Mouse (Mus musculus) gastrocnemius, postnatal 14 days (tissue): Measurements from ENCODE around the gene Git1. TPM values are rescaled to one million over a fixed set of nuclear protein-coding genes. Genes with fewer than 3 reads are reported as not detected.

ENCODE experiments used
- DNase-seq: peaks from one replicate; pipeline ENCODE4 v3.0.0; 2021; ENCODE audit warnings: mixed read lengths
- intact Hi-C: fragments of 180-260 bp; cut with DNase I; formaldehyde crosslinking; loops from one replicate; pipeline ENCODE4 v1.15.1; 2025; ENCODE audit warnings: low total_unique reads
- total RNA-seq, 2 experiments: library from RNA; stranded (reverse); gene quantifications; 2 replicates each; pipeline ENCODE4 v1.2.3; 2021

Git1 gene
- total RNA-seq, 2 experiments from 2014 or later: 23.0 to 25.9 TPM

DNA sequence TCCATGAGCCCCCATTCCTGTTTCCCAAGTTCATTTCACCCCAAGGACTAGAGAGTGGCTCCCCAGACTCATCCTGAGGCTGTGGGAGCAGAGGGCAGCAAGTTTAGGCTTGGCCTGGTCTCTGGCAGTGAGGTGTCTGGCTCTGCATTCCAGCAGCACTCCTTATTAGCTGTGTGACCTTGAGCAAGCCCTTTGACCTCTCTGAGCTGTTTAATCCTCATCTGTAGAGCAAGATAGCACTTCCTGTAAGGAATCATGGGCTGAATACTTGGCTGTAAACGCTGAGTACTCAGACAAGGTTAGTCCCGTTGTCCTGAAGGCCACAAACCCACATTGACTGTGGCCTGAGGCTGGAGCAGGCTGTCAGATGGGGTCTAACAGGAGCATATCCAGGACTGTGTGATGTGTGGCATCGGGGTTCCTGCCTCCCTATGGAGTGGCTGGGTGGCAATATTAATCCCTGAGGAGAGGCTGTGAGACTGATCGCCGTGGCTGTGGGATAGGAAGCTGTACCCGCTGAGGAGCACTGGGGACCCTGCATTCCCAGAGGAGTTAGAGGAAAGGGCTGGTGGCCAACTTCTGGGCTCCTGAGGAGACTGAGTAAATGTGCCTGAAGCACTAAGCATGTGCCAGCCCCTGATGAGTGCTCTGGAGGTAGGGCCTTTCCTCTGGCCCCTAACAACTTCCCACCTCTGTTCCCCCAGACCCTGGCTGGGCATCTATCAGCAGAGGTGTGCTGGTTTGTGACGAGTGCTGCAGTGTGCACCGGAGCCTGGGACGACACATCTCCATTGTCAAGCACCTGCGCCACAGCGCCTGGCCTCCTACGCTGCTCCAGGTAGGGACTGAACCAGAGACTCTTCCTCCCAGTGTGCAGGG is 5.1 kb downstream of the Git1 start:
- intact Hi-C loops: no loop called here
- DNase-seq: no peak

DNA sequence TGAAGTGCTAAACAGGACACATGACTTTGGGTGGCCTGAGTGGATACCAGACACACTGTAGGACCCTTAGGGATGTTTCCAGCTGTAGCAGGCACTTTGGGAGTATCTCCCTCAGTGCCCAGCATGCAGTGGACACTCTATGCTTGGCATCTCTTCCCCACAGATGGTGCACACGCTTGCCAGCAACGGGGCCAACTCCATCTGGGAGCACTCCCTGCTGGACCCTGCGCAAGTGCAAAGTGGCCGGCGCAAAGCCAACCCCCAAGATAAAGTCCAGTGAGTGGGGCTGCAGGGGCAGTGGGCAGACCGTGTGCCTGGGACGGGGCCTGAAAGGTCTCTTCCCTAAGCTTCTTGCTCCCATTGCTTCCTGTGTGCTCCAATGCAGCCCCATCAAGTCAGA is 6.0 kb downstream of the Git1 start:
- intact Hi-C loops: no loop called here
- DNase-seq: no peak

DNA sequence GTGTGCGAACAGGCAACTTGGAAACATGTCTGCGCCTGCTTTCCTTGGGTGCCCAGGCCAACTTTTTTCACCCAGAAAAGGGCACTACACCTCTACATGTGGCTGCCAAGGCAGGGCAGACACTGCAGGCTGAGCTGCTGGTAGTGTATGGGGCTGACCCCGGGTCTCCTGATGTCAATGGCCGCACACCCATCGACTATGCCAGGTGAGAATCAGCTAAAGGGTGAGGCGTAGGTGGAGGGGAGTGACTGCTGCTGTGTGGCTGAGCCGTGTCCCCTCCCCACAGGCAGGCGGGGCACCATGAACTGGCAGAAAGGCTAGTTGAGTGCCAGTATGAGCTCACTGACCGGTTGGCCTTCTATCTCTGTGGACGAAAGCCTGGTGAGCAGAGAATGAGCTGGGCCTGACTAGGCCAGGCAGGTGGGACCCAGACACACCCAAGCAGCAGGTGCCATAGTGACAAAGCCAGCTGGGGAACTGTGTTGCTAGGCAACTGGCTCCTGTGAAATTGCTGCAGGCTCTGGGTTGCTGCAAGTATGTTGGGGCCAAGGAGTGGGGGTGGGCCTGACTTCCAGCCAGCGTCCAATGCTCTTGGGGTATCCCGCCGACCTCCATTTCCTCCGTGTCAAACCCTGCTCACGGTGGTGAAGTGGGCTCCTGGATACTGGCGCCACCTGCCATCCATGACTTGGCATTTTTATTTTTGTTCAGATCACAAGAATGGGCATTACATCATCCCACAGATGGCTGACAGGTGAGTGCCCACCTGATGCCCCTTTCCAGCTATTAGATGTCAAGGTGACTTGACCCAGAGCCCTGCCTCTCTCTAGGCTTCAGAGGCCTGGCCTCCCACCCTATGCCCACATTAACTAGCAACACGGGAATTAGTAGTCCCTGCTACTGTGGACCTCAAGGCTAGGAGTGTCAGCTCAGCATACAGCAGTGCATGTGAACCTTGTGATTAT is 7.3 kb downstream of the Git1 start:
- intact Hi-C loops: loop anchor here (10.0 kb wide), 1 partner anchor 124 kb away; no protein-coding TSS in a partner anchor
- DNase-seq: no peak

GRCm38 (mm10) chr11:77501392-77501791 is 8.0 kb downstream of the Git1 start:
- DNase-seq: peak; percentile 77
- intact Hi-C loops: loop anchor here (10.0 kb wide), 1 partner anchor 123 kb away; no protein-coding TSS in a partner anchor

DNA sequence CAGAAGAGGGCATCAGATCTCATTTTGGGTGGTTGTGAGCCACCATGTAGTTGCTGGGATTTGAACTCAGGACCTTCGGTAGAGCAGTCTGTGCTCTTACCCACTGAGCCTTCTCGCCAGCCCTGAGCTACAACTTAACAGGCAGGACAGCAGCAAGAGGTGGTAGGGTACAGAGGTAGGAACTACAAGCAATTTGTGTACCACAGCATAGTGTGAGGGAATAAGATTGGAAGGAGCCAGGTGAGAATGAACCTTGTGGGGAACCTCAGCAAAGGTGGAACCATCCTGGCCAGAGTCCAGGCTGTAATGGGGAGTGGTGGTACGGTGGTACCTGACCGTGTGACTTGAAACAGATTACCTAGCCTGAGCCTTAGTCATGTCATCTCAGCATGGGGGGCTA is 8.6 kb downstream of the Git1 start:
- DNase-seq: no peak
- intact Hi-C loops: loop anchor here (10.0 kb wide), 1 partner anchor 123 kb away; no protein-coding TSS in a partner anchor

- intact Hi-C loops: loop anchor here (10.0 kb wide), 1 partner anchor 122 kb away; no protein-coding TSS in a partner anchor
- DNase-seq: no peak
Observed at GRCm38 (mm10) chr11:77502481-77502880, 9.1 kb downstream of the Git1 start.

GRCm38 (mm10) chr11:77503511-77503910 is 10.1 kb downstream of the Git1 start:
- intact Hi-C loops: loop anchor here (10.0 kb wide), 1 partner anchor 121 kb away; no protein-coding TSS in a partner anchor
- peak; percentile 72 for DNase-seq

GRCm38 (mm10) chr11:77504377-77504776 is 11.0 kb downstream of the Git1 start:
- intact Hi-C loops: loop anchor here (10.0 kb wide), 1 partner anchor 120 kb away; no protein-coding TSS in a partner anchor

DNA sequence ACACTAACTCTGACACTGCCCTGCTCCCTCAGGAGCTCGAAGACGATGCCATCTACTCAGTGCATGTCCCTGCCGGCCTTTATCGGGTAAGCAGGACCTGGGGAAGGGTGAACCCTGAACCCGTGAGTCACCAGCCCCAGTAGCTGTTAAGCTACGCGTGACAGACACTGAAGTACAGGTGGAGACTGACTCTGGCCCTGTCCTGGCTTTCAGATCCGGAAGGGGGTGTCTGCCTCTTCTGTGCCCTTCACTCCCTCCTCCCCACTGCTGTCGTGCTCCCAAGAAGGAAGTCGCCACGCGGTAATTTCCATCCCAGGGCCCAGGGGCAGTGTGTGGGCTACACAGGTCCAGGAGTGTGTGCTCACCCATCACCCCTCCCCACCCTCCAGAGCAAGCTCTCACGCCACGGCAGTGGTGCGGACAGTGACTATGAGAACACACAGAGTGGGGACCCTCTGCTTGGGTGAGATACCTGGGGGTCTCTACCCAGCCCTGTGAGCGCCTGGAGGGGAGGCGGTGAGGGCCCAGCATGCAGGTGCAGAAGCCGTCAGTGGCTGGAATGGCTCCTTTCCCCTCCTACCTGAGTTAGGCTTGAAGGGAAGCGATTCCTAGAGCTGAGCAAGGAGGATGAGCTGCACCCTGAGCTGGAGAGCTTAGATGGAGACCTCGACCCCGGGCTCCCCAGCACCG is 12.1 kb downstream of the Git1 start:
- intact Hi-C loops: loop anchor here (10.0 kb wide), 1 partner anchor 119 kb away; no protein-coding TSS in a partner anchor

More at GRCm38 (mm10) chr11:77504377-77504776, 11.0 kb downstream of the Git1 start:
- no peak for DNase-seq

GRCm38 (mm10) chr11:77506273-77506672 is 12.9 kb downstream of the Git1 start:
- intact Hi-C loops: loop anchor here (10.0 kb wide), 1 partner anchor 119 kb away; no protein-coding TSS in a partner anchor
- no peak for DNase-seq

More for the DNA sequence above, 12.1 kb downstream of the Git1 start:
- DNase-seq: no peak

- no peak for DNase-seq
- intact Hi-C loops: loop anchor here (10.0 kb wide), 1 partner anchor 118 kb away; no protein-coding TSS in a partner anchor
Observed at GRCm38 (mm10) chr11:77506941-77507340, 13.6 kb downstream of the Git1 start.

DNA sequence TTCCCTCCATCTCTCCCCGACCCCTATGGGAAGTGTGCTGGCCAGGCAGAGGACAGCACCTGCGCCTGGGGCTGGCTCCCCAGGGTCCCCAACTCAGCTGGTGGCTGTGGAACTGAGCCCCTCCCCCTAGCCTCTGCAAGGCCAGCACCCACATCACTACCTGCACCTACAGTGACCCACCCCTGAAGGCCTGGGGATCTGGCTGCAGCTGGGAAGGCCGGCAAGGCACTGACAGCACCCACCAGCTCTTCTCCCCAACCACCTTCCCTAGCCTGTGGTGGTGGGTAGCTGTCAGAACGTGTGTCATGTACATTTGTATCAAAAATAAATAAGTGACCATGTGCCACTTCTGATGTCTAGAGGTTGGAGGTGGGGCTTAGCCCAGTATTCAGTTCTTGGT is 14.1 kb downstream of the Git1 start:
- DNase-seq: no peak
- intact Hi-C loops: loop anchor here (10.0 kb wide), 1 partner anchor 117 kb away; no protein-coding TSS in a partner anchor

DNA sequence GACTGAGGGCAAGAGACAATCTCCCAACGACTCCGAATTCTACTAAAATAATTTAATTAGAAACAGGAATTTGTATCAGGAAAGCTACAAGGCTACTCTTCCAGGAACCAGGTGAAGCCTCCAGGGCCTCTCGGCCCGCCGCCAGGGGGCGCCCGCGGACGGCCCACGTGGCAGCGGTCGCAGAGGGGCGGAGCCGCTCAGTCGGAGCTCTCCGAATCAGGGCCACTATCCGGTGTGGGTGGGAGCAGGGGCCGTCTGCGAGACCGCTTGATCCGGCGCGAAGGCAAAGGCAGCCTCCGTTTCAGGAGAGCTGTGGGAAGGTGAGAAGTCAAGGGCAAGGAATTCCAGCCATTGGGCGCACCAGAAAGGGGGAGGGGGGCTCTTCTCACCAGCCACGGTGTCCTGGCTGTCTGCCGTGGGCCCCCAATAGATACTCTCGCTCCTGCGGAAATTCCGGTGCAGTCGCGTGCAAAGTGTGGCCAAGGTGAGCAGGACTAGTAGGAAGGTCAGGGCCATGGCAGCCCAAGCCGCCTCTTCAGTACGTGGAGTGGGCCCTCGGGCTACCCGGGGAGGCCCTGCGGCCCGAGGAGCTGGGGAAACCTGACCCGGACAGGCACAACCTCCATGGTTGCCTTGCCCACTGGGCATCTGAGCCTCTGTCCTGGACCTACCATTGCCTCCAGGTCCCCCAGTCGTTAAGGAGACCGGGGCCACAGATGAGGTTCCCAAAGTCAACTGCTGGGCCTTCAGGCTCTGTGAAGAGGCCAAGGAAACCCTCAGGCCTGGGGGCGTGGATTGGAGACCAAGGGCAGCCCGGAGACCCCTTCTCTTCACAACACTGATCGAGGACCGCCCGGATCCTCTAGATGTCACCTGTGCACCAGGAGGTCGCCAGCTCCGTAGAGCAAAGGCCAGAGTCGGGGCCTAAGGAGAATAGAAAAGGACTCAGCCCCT is 15.0 kb downstream of the Git1 start:
- intact Hi-C loops: loop anchor here (10.0 kb wide), 1 partner anchor 116 kb away; no protein-coding TSS in a partner anchor
- peak; percentile 87 for DNase-seq

- no peak for DNase-seq
- intact Hi-C loops: no loop called here
Observed at GRCm38 (mm10) chr11:77511336-77511735, 18.0 kb downstream of the Git1 start.

GRCm38 (mm10) chr11:77512891-77513810 is 19.8 kb downstream of the Git1 start:
- peak; percentile 89 for DNase-seq
- intact Hi-C loops: no loop called here

DNA sequence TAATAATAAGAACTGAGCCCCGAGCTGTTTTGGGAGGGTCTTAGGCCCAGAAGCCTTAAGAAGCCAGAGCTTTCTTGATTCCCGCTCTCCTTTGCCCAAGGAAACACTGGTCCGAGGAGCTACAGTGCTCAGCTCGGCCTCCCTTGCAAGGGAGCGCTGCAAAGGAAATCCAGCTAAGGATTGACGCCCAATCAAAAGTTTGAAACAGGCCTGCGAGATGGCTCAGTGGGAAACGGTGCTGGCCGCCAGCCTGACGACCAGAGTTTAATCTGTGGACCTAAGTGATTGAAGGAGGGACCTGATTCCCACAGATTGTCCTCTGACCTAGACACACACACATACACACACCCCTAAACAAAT is 20.4 kb downstream of the Git1 start:
- intact Hi-C loops: no loop called here
- no peak for DNase-seq
